Mouse (Mus musculus) thymus, adult 2 months (tissue): Measurements from ENCODE around the gene Marc1. TPM values are rescaled to one million over a fixed set of nuclear protein-coding genes. Genes with fewer than 3 reads are reported as not detected.
A peak's percentile ranks its signal among the peaks of the same experiment; 100 is the strongest.

Experiments
- DNase-seq: peaks from one replicate; pipeline ENCODE4 v3.0.0; 2021
- H3K27ac ChIP-seq: fragments of 200-500 bp; 2 replicates; pipeline ENCODE4 v1.5.1; 2012; ENCODE audit warnings: low read length, control low read depth; ENCODE audit not compliant: control insufficient read depth, insufficient read depth
- H3K27me3 ChIP-seq: fragments of 200-500 bp; 2 replicates; pipeline ENCODE4 v1.6.1; 2012; ENCODE audit warnings: mild to moderate bottlenecking, low read length, moderate library complexity, mixed read lengths; ENCODE audit not compliant: control insufficient read depth, insufficient read depth
- H3K36me3 ChIP-seq: fragments of 200-500 bp; 2 replicates; pipeline ENCODE4 v1.6.1; 2012; ENCODE audit warnings: mild to moderate bottlenecking, low read length, moderate library complexity; ENCODE audit not compliant: control insufficient read depth, insufficient read depth
- H3K4me1 ChIP-seq: fragments of 200-500 bp; replicated peaks from 2 replicates; pipeline ENCODE4 v1.6.1; 2012; ENCODE audit warnings: low read length; ENCODE audit not compliant: control insufficient read depth, insufficient read depth
- H3K4me3 ChIP-seq: fragments of 200-500 bp; 2 replicates; pipeline ENCODE4 v1.5.1; 2012; ENCODE audit warnings: mild to moderate bottlenecking, low read length, control low read depth, moderate library complexity; ENCODE audit not compliant: control insufficient read depth, insufficient read depth
- CTCF ChIP-seq: fragments of 200-500 bp; IDR thresholded peaks from 2 replicates; pipeline ENCODE4 v1.5.1; 2012; ENCODE audit warnings: mild to moderate bottlenecking, control low read depth, low read length, moderate library complexity, borderline replicate concordance; ENCODE audit not compliant: control insufficient read depth, poor library complexity, insufficient read depth; ENCODE audit errors: extremely low read depth
- POLR2A ChIP-seq: fragments of 200-500 bp; IDR thresholded peaks from 2 replicates; pipeline ENCODE4 v1.6.1; 2012; ENCODE audit warnings: mild to moderate bottlenecking, low read length, control low read depth, moderate library complexity; ENCODE audit not compliant: control insufficient read depth, poor library complexity, insufficient read depth; ENCODE audit errors: extremely low read depth
- WGBS: fragments of 180-500 bp; shearing (Covaris S2); methylation state at CpG from one replicate; pipeline ENCODE4 v1.1.7; 2018; 5-methylcytosine and 5-hydroxymethylcytosine counted together
- polyA plus RNA-seq: library from polyadenylated mRNA; depleted of rRNA; stranded (reverse); fragments of >200 nt; gene quantifications from 2 replicates; pipeline ENCODE4 v1.2.3, GENCODE M21; 2012

Gene Marc1
- polyA plus RNA-seq, 1 experiment = 5.2 TPM

- no peak for TF ChIP-seq POLR2A
- TF ChIP-seq CTCF = no peak
- Histone ChIP-seq H3K4me1 (no peaks in the 10 kb centered on the region), H3K27ac (no peak overlapping the region), H3K27me3 (no peaks in the 10 kb centered on the region), H3K4me3 (no peak overlapping the region), H3K36me3 (no peaks in the 10 kb centered on the region)
- DNase-seq = no peak
- WGBS = 75% methylated on average over 9 of the region's 9 CpGs
Observed at GRCm38 (mm10) chr1:184775289-184775688, 35.8 kb downstream of the Marc1 start.

- DNase-seq = no peak
- no peaks in the 10 kb centered on the region for H3K36me3 ChIP-seq
- 28% methylated on average over 9 of the region's 9 CpGs for WGBS
- H3K4me3 ChIP-seq = no peak overlapping the region
- H3K27me3 ChIP-seq = no peaks in the 10 kb centered on the region
- TF ChIP-seq CTCF (no peak), POLR2A (no peak)
- H3K27ac ChIP-seq = no peak overlapping the region
- H3K4me1 ChIP-seq = no peaks in the 10 kb centered on the region
Observed at GRCm38 (mm10) chr1:184771891-184772249, 39.2 kb downstream of the Marc1 start.

GRCm38 (mm10) chr1:184771202-184771890 is 39.8 kb downstream of the Marc1 start:
- peak; percentile 57 for DNase-seq
- Histone ChIP-seq H3K4me3 (no peak overlapping the region), H3K4me1 (no peaks in the 10 kb centered on the region), H3K36me3 (no peaks in the 10 kb centered on the region), H3K27me3 (no peaks in the 10 kb centered on the region), H3K27ac (no peak overlapping the region)
- WGBS = 25% methylated on average over 18 of the region's 18 CpGs
- TF ChIP-seq CTCF (0 out of 2 replicates have a peak, but pooled peaks have one; percentile 52), POLR2A (no peak)

- Histone ChIP-seq H3K4me3 (no peak overlapping the region), H3K36me3 (no peaks in the 10 kb centered on the region), H3K27ac (no peak overlapping the region), H3K27me3 (no peaks in the 10 kb centered on the region), H3K4me1 (no peaks in the 10 kb centered on the region)
- no peak for TF ChIP-seq CTCF
- no peak for TF ChIP-seq POLR2A
- DNase-seq = no peak
- WGBS = 87% methylated on average over 3 of the region's 3 CpGs
Observed at GRCm38 (mm10) chr1:184763866-184764265, 47.2 kb downstream of the Marc1 start.

- 80% methylated on average over 5 of the region's 5 CpGs for WGBS
- no peak overlapping the region for H3K27ac ChIP-seq
- no peak for DNase-seq
Observed at GRCm38 (mm10) chr1:184762941-184763340, 48.2 kb downstream of the Marc1 start.

GRCm38 (mm10) chr1:184761988-184762387 is 49.1 kb downstream of the Marc1 start:
- TF ChIP-seq POLR2A = no peak
- no peak for TF ChIP-seq CTCF
- no peak for DNase-seq
- no peaks in the 10 kb centered on the region for H3K4me1 ChIP-seq
- H3K27me3 ChIP-seq = no peaks in the 10 kb centered on the region
- no peak overlapping the region for H3K4me3 ChIP-seq
- H3K27ac ChIP-seq = no peak overlapping the region
- WGBS = 90% methylated on average over 4 of the region's 4 CpGs
- no peaks in the 10 kb centered on the region for H3K36me3 ChIP-seq

More at GRCm38 (mm10) chr1:184762941-184763340, 48.2 kb downstream of the Marc1 start:
- Histone ChIP-seq H3K4me1 (no peaks in the 10 kb centered on the region), H3K27me3 (no peaks in the 10 kb centered on the region), H3K4me3 (no peak overlapping the region), H3K36me3 (no peaks in the 10 kb centered on the region)
- TF ChIP-seq CTCF = no peak
- TF ChIP-seq POLR2A = no peak
